Mouse (Mus musculus): ENCODE measurements around the gene 1110002E22Rik. TPM values are rescaled to one million over a fixed set of nuclear protein-coding genes. Genes with fewer than 3 reads are reported as not detected.

Gene 1110002E22Rik
- polyA plus RNA-seq, 1 experiment from 2014 or later: 0.64 TPM

GRCm38 (mm10) chr3:138043316-138043715, 21.5 kb upstream of the 1110002E22Rik start:
- Histone ChIP-seq H3K9ac (no peak overlapping the region), H3K4me2 (no peak overlapping the region), H3K4me3 (no peak overlapping the region), H3K36me3 (no peaks in the 10 kb centered on the region), H3K4me1 (no peaks in the 10 kb centered on the region), H3K27me3 (no peaks in the 10 kb centered on the region), H3K9me3 (no peaks in the 10 kb centered on the region), H3K27ac (no peak overlapping the region)
- ATAC-seq (ENCODE audit: borderline replicate concordance, extremely low read depth, low FRiP score, low TSS enrichment): peak; percentile 52; the same call in 1 of the 2 replicates
- WGBS: 48% methylated on average over 7 of the region's 7 CpGs

- Histone ChIP-seq H3K4me2 (no peak overlapping the region), H3K27ac (no peak overlapping the region), H3K9me3 (no peaks in the 10 kb centered on the region), H3K9ac (no peak overlapping the region), H3K36me3 (no peaks in the 10 kb centered on the region), H3K4me3 (no peak overlapping the region), H3K27me3 (no peaks in the 10 kb centered on the region), H3K4me1 (peaks cover 9% of the 10 kb centered on the region)
- ATAC-seq (ENCODE audit: borderline replicate concordance, extremely low read depth, low FRiP score, low TSS enrichment): no peak
- WGBS: 85% methylated on average over 6 of the region's 6 CpGs
These were observed 15.3 kb upstream of the 1110002E22Rik start for GRCm38 (mm10) chr3:138049555-138049954.

- no peaks in the 10 kb centered on the region for H3K9me3 ChIP-seq
- 75% methylated on average over 11 of the region's 11 CpGs for WGBS
- H3K4me1 ChIP-seq: peaks cover 9% of the 10 kb centered on the region
- no peaks in the 10 kb centered on the region for H3K36me3 ChIP-seq
- no peaks in the 10 kb centered on the region for H3K27me3 ChIP-seq
- H3K4me2 ChIP-seq: no peak overlapping the region
- H3K9ac ChIP-seq: no peak overlapping the region
- H3K27ac ChIP-seq: no peak overlapping the region
- H3K4me3 ChIP-seq: no peak overlapping the region
- ATAC-seq (ENCODE audit: borderline replicate concordance, extremely low read depth, low FRiP score, low TSS enrichment): no peak
These were observed 14.1 kb upstream of the 1110002E22Rik start for GRCm38 (mm10) chr3:138050772-138051171.

GRCm38 (mm10) chr3:138051431-138051830, 13.4 kb upstream of the 1110002E22Rik start:
- no peaks in the 10 kb centered on the region for H3K9me3 ChIP-seq

GRCm38 (mm10) chr3:138053969-138054368, 10.9 kb upstream of the 1110002E22Rik start:
- Histone ChIP-seq H3K4me2 (no peak overlapping the region), H3K27me3 (no peaks in the 10 kb centered on the region), H3K36me3 (no peaks in the 10 kb centered on the region), H3K9me3 (no peaks in the 10 kb centered on the region), H3K27ac (peak overlapping the region; percentile 71), H3K9ac (no peak overlapping the region), H3K4me1 (peaks cover 18% of the 10 kb centered on the region), H3K4me3 (no peak overlapping the region)
- ATAC-seq (ENCODE audit: borderline replicate concordance, extremely low read depth, low FRiP score, low TSS enrichment): peak; percentile 75; the same call in 1 of the 2 replicates
- 15% methylated on average over 4 of the region's 4 CpGs for WGBS

More at GRCm38 (mm10) chr3:138051431-138051830, 13.4 kb upstream of the 1110002E22Rik start:
- Histone ChIP-seq H3K36me3 (no peaks in the 10 kb centered on the region), H3K4me1 (peaks cover 9% of the 10 kb centered on the region), H3K9ac (no peak overlapping the region), H3K27ac (no peak overlapping the region), H3K4me2 (no peak overlapping the region), H3K27me3 (no peaks in the 10 kb centered on the region), H3K4me3 (no peak overlapping the region)
- 77% methylated on average over 3 of the region's 3 CpGs for WGBS
- ATAC-seq (ENCODE audit: borderline replicate concordance, extremely low read depth, low FRiP score, low TSS enrichment): no peak

- peaks cover 18% of the 10 kb centered on the region for H3K4me1 ChIP-seq
- WGBS: 38% methylated on average over 7 of the region's 7 CpGs
- no peaks in the 10 kb centered on the region for H3K9me3 ChIP-seq
- no peak overlapping the region for H3K4me3 ChIP-seq
- peak; percentile 44; the same call in 1 of the 2 replicates for ATAC-seq (ENCODE audit: borderline replicate concordance, extremely low read depth, low FRiP score, low TSS enrichment)
- no peak overlapping the region for H3K9ac ChIP-seq
- H3K27me3 ChIP-seq: no peaks in the 10 kb centered on the region
- 0 out of 2 replicates have a peak overlapping the region, but pooled peaks have one; percentile 9 for H3K27ac ChIP-seq
- H3K4me2 ChIP-seq: no peak overlapping the region
- H3K36me3 ChIP-seq: no peaks in the 10 kb centered on the region
These were observed 7.9 kb upstream of the 1110002E22Rik start for GRCm38 (mm10) chr3:138056976-138057375.

GRCm38 (mm10) chr3:138058226-138058625, 6.6 kb upstream of the 1110002E22Rik start:
- no peak overlapping the region for H3K4me2 ChIP-seq
- 41% methylated on average over 4 of the region's 4 CpGs for WGBS

GRCm38 (mm10) chr3:138060429-138060828, 4.4 kb upstream of the 1110002E22Rik start:
- Histone ChIP-seq H3K4me1 (peaks cover 27% of the 10 kb centered on the region), H3K4me2 (no peak overlapping the region), H3K9me3 (no peaks in the 10 kb centered on the region), H3K27me3 (no peaks in the 10 kb centered on the region), H3K9ac (no peak overlapping the region), H3K4me3 (no peak overlapping the region), H3K27ac (no peak overlapping the region), H3K36me3 (no peaks in the 10 kb centered on the region)
- 92% methylated on average over 7 of the region's 7 CpGs for WGBS
- no peak for ATAC-seq (ENCODE audit: borderline replicate concordance, extremely low read depth, low FRiP score, low TSS enrichment)

More at GRCm38 (mm10) chr3:138058226-138058625, 6.6 kb upstream of the 1110002E22Rik start:
- Histone ChIP-seq H3K4me1 (peaks cover 18% of the 10 kb centered on the region), H3K4me3 (no peak overlapping the region), H3K27ac (no peak overlapping the region), H3K27me3 (no peaks in the 10 kb centered on the region), H3K9me3 (no peaks in the 10 kb centered on the region), H3K9ac (no peak overlapping the region), H3K36me3 (no peaks in the 10 kb centered on the region)
- no peak for ATAC-seq (ENCODE audit: borderline replicate concordance, extremely low read depth, low FRiP score, low TSS enrichment)

- H3K9me3 ChIP-seq: no peaks in the 10 kb centered on the region
- H3K9ac ChIP-seq: no peak overlapping the region
- no peak overlapping the region for H3K4me3 ChIP-seq
- no peak overlapping the region for H3K4me2 ChIP-seq
- no peak for ATAC-seq (ENCODE audit: borderline replicate concordance, extremely low read depth, low FRiP score, low TSS enrichment)
- no peak overlapping the region for H3K27ac ChIP-seq
- H3K36me3 ChIP-seq: no peaks in the 10 kb centered on the region
- H3K27me3 ChIP-seq: no peaks in the 10 kb centered on the region
- peaks cover 27% of the 10 kb centered on the region for H3K4me1 ChIP-seq
- 78% methylated on average over 9 of the region's 9 CpGs for WGBS
These were observed 3.5 kb upstream of the 1110002E22Rik start for GRCm38 (mm10) chr3:138061205-138061911.

GRCm38 (mm10) chr3:138062673-138063072, 2.2 kb upstream of the 1110002E22Rik start:
- no peak overlapping the region for H3K9ac ChIP-seq
- ATAC-seq (ENCODE audit: borderline replicate concordance, extremely low read depth, low FRiP score, low TSS enrichment): no peak
- no peaks in the 10 kb centered on the region for H3K9me3 ChIP-seq
- no peak overlapping the region for H3K4me3 ChIP-seq
- 71% methylated on average over 4 of the region's 4 CpGs for WGBS
- H3K4me1 ChIP-seq: peaks cover 17% of the 10 kb centered on the region
- no peak overlapping the region for H3K27ac ChIP-seq
- no peaks in the 10 kb centered on the region for H3K36me3 ChIP-seq
- H3K27me3 ChIP-seq: no peaks in the 10 kb centered on the region
- no peak overlapping the region for H3K4me2 ChIP-seq

GRCm38 (mm10) chr3:138063731-138064329, 1.0 kb upstream of the 1110002E22Rik start:
- peak; percentile 58; the same call in 1 of the 2 replicates for ATAC-seq (ENCODE audit: borderline replicate concordance, extremely low read depth, low FRiP score, low TSS enrichment)
- peaks cover 17% of the 10 kb centered on the region for H3K4me1 ChIP-seq
- H3K36me3 ChIP-seq: no peaks in the 10 kb centered on the region
- no peak overlapping the region for H3K9ac ChIP-seq
- H3K27me3 ChIP-seq: no peaks in the 10 kb centered on the region
- peak overlapping the region; percentile 20; the same call in 1 of the 2 replicates for H3K4me2 ChIP-seq
- no peaks in the 10 kb centered on the region for H3K9me3 ChIP-seq
- peak overlapping the region; percentile 45 for H3K27ac ChIP-seq
- 31% methylated on average over 14 of the region's 14 CpGs for WGBS
- no peak overlapping the region for H3K4me3 ChIP-seq

GRCm38 (mm10) chr3:138065930-138066329, 1.1 kb downstream of the 1110002E22Rik start:
- no peak for ATAC-seq (ENCODE audit: borderline replicate concordance, extremely low read depth, low FRiP score, low TSS enrichment)
- H3K4me2 ChIP-seq: no peak overlapping the region
- H3K36me3 ChIP-seq: no peaks in the 10 kb centered on the region
- H3K4me3 ChIP-seq: no peak overlapping the region
- H3K27me3 ChIP-seq: no peaks in the 10 kb centered on the region
- no peak overlapping the region for H3K9ac ChIP-seq
- H3K4me1 ChIP-seq: peaks cover 17% of the 10 kb centered on the region
- WGBS: 86% methylated on average over 16 of the region's 16 CpGs
- no peak overlapping the region for H3K27ac ChIP-seq
- H3K9me3 ChIP-seq: no peaks in the 10 kb centered on the region
